Mouse (Mus musculus): ENCODE measurements around the gene Obox3.
"Not testable (repeated sequence)": the region's sequence is repeated elsewhere in the genome, so short reads cannot be mapped to it uniquely, and the experiment has no call there.

The Obox3 gene

DNA sequence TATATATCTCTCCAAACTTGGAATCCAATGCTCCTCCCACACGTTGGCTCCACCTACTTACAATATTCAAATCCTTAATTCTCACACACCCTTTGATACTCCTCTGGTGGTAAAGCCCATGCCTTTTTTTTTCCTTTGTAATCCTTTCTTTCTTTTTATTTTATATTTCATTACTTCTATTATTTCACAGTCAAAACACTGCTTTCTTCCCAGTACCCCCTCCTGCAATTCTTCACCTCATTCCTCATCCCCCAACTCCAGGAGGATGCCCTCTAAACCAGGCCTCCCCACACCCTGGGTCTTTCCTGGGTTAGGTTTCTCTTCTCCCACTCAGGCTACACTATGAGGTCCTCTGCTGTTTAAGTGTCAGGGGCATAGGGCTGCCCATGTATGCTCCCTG is at the start of gene Obox3:
Gene Obox3 (minus strand): TSS at position 101 of the 400 bp plus-strand sequence.
- DNase-seq (ENCODE audit: low read depth, low spot score): not testable (repeated sequence)

DNA sequence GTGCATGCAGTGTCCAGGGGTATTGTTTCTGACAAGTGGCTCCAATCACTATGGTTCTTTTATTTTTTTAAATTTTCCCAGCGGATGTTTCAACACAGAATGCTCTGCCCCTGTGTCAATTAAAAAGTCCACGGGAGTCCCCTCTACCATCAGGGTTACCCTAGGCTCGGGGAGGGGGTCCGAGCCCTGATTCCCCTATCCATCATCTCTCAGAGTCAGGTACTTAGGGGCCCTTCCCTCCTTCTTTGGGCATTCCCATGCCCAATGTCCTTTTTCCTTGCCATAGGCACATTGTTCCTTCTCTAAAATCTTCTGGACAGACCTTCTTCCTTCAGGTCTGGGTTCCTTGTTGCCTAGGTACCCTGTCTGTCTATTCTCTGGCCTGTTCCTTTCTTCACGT is 130.3 kb downstream of the Obox3 start:
- not testable (repeated sequence) for DNase-seq (ENCODE audit: low read depth, low spot score)

Measured in ZHBTc4 (cell line).